In the genomic region with DNA sequence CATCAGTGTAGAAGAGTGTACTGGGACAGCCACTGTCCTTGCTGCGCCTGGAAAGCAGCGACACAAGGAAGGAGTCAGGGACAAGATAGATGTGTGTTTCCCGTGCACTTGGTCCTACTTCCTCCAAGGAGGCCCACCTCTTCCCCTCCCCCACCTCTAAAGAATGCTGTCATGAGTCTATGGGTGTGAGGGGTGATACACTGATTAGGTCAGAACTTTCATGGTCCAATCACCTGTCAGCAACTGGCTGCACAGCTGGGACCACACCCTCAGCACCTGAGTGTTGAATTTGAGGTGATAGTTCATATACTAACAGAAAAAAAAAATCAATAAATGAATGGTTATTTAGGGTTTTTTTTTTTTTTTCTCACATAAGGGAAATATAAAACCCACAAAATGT, we compare ENCODE assay signal across 24 mouse cellular contexts. TPM values are rescaled to one million over a fixed set of nuclear protein-coding genes. Genes with fewer than 3 reads are reported as not detected.
"Had no signal": no experiment of that assay in that cellular context is flagged by ENCODE, and none has a peak within 500 bp of the region (broad histone marks: within the 10 kb centered on the region; RNA-seq: fewer than 3 reads in every experiment).

No protein-coding gene starts in this region.

- H3K4me2 ChIP-seq: heart, embryonic 13.5 days; heart, embryonic 15.5 days; hindbrain, embryonic 12.5 days; hindbrain, embryonic 14.5 days; intestine, embryonic 15.5 days; limb, embryonic 12.5 days; liver, embryonic 12.5 days had no signal

- DNase-seq: gastrocnemius, postnatal 14 days; gastrocnemius, postnatal 36 days; heart, adult 18-20 months; heart, postnatal 14 days; heart, postnatal 36 days; kidney, adult 18-20 months; kidney, adult 8-10 months; kidney, postnatal 10 days; kidney, postnatal 25 days; liver had no signal

- ATAC-seq: hindbrain, embryonic 16.5 days; inflammation-experienced regulatory T-cells, adult 6 months; intestine, embryonic 15.5 days; intestine, postnatal 0 days; liver, embryonic 12.5 days had no signal

- H3K36me3 ChIP-seq: heart, embryonic 10.5 days; heart, embryonic 13.5 days; heart, embryonic 15.5 days; hindbrain, embryonic 12.5 days; intestine, embryonic 15.5 days; limb, embryonic 10.5 days; limb, embryonic 12.5 days; liver, embryonic 12.5 days had no signal

- H3K9ac ChIP-seq: heart, embryonic 13.5 days; heart, embryonic 15.5 days; hindbrain, embryonic 12.5 days; hindbrain, embryonic 14.5 days; intestine, embryonic 15.5 days; limb, embryonic 12.5 days; liver, embryonic 12.5 days; liver, embryonic 14.5 days had no signal

- H3K9me3 ChIP-seq: heart, embryonic 10.5 days; heart, embryonic 13.5 days; heart, embryonic 15.5 days; hindbrain, embryonic 12.5 days; intestine, embryonic 15.5 days; limb, embryonic 10.5 days; limb, embryonic 12.5 days; liver, embryonic 12.5 days had no signal

- H3K27ac ChIP-seq: heart, embryonic 10.5 days; heart, embryonic 13.5 days; heart, embryonic 15.5 days; hindbrain, embryonic 12.5 days; hindbrain, embryonic 14.5 days; intestine, embryonic 15.5 days; left cerebral cortex, adult 2 months; limb, embryonic 10.5 days; limb, embryonic 12.5 days; liver, embryonic 12.5 days; liver, embryonic 14.5 days had no signal

- H3K4me3 ChIP-seq: heart, embryonic 10.5 days; heart, embryonic 13.5 days; heart, embryonic 15.5 days; hindbrain, embryonic 12.5 days; intestine, embryonic 15.5 days; left cerebral cortex, adult 2 months; limb, embryonic 10.5 days; limb, embryonic 12.5 days; liver, embryonic 12.5 days had no signal

RNA-seq across cellular contexts. Expression of gene Afap1l2, which starts 4.0 kb away (rescaled TPM):
- polyA plus RNA-seq: inflammation-experienced regulatory T-cells, adult 6 months had no signal
